Mouse (Mus musculus): ENCODE measurements around the gene Nrn1l. TPM values are rescaled to one million over a fixed set of nuclear protein-coding genes. Genes with fewer than 3 reads are reported as not detected.

Nrn1l gene
- polyA plus RNA-seq, 1 experiment, result not detected

DNA sequence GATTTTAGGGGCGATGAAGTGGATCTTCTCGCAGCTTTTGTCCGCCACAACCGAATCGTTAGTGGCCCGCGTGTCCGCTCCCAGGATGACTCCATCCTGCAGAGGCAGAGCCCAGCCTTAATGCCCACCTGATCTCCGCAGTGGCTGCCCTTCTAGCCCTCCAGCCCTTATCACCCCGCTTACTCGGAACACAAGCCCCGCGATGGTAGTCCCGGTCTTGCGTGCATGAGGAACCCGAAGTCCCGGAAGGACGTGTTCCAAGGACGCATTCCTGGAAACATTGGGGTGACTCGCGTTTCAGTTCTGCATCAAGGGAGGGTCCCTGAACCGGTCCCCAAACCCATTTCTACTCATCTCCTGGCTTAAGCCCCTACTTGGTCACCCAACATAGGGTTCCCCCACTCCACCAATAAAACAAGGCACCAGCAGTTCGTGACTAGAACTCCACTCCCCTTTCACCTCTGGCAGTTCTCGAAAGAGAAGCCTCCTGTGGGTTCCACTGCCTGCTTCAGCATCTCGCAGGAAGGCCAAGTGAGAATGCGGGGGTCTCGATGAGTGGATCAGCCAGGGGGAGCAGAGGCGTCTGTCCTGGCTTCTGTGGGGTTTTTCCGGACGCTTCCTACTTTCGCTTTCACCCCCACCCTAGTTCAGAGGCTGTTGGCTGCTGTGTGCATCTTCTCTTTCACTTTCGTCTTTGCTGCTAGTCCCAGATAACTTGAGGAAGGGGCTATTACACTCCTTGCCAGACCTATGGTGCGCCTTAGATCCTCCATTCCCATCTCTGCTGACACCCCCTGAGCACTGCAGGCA lies 44.3 kb downstream of the Nrn1l start:
- no peak for TF ChIP-seq CTCF (IDR thresholded peaks at IDR 0.05; ENCODE audit: insufficient read depth, low read depth, low read length)
- TF ChIP-seq POLR2A (IDR thresholded peaks at IDR 0.05; ENCODE audit: insufficient read depth, low read depth, low read length), result no peak
- WGBS, result under 1% methylated on average over 33 of the region's 33 CpGs
- peak overlapping the region; percentile 77 for H3K4me3 ChIP-seq (ENCODE audit: insufficient read depth, low read depth, low read length)
- H3K4me1 ChIP-seq (ENCODE audit: control insufficient read depth, insufficient read depth, low read length), result peaks cover 9% of the 10 kb centered on the region; the same call in 1 of the 2 replicates
- peak overlapping the region; percentile 87 for H3K27ac ChIP-seq (ENCODE audit: insufficient read depth, low read depth, low read length)

GRCm38 (mm10) chr8:105938306-105938669 lies 44.9 kb downstream of the Nrn1l start, which contains the start of gene Psmb10:
Gene Psmb10, minus strand, starts transcription at chr8:105938444.
- TF ChIP-seq CTCF (IDR thresholded peaks at IDR 0.05; ENCODE audit: insufficient read depth, low read depth, low read length) (no peak), POLR2A (IDR thresholded peaks at IDR 0.05; ENCODE audit: insufficient read depth, low read depth, low read length) (no peak)
- H3K27ac ChIP-seq (ENCODE audit: insufficient read depth, low read depth, low read length), result peak within 1 kb of the TSS; percentile 87
- H3K4me3 ChIP-seq (ENCODE audit: insufficient read depth, low read depth, low read length), result peak within 1 kb of the TSS; percentile 77
- WGBS, result 21% methylated on average over 4 of the region's 4 CpGs
- peaks cover 14% of the 10 kb centered on the region for H3K4me1 ChIP-seq (ENCODE audit: control insufficient read depth, insufficient read depth, low read length)

DNA sequence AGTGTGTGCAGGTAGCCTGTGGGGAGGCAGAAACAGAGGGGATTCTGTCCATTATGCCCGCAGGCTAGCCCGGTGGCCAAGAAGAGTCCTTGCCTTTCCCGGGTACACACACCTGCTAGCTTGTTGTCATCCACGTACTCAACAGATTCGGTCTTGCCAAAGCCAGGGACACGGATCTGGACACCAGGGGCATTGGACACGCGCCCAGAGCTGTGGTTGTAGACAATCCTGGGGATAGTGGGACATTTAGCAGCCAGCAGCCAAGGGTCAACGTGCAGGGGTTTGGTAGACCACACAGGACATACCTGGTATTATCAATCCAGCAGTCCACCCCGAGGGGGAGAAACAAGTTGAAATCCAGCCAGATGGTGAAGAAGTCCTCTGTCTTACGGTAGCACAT lies 48.7 kb downstream of the Nrn1l start:
- 82% methylated on average over 11 of the region's 11 CpGs for WGBS

GRCm38 (mm10) chr8:105942542-105942941 lies 49.2 kb downstream of the Nrn1l start:
- no peak overlapping the region for H3K4me3 ChIP-seq (ENCODE audit: insufficient read depth, low read depth, low read length)
- no peak overlapping the region for H3K27ac ChIP-seq (ENCODE audit: insufficient read depth, low read depth, low read length)
- TF ChIP-seq POLR2A (IDR thresholded peaks at IDR 0.05; ENCODE audit: insufficient read depth, low read depth, low read length) (no peak), CTCF (IDR thresholded peaks at IDR 0.05; ENCODE audit: insufficient read depth, low read depth, low read length) (no peak)
- 81% methylated on average over 5 of the region's 5 CpGs for WGBS
- peaks cover 9% of the 10 kb centered on the region; the same call in 1 of the 2 replicates for H3K4me1 ChIP-seq (ENCODE audit: control insufficient read depth, insufficient read depth, low read length)

More for the DNA sequence above, 48.7 kb downstream of the Nrn1l start:
- TF ChIP-seq POLR2A (IDR thresholded peaks at IDR 0.05; ENCODE audit: insufficient read depth, low read depth, low read length) (no peak), CTCF (IDR thresholded peaks at IDR 0.05; ENCODE audit: insufficient read depth, low read depth, low read length) (no peak)
- Histone ChIP-seq H3K4me1 (ENCODE audit: control insufficient read depth, insufficient read depth, low read length) (peaks cover 9% of the 10 kb centered on the region; the same call in 1 of the 2 replicates), H3K27ac (ENCODE audit: insufficient read depth, low read depth, low read length) (no peak overlapping the region), H3K4me3 (ENCODE audit: insufficient read depth, low read depth, low read length) (no peak overlapping the region)

DNA sequence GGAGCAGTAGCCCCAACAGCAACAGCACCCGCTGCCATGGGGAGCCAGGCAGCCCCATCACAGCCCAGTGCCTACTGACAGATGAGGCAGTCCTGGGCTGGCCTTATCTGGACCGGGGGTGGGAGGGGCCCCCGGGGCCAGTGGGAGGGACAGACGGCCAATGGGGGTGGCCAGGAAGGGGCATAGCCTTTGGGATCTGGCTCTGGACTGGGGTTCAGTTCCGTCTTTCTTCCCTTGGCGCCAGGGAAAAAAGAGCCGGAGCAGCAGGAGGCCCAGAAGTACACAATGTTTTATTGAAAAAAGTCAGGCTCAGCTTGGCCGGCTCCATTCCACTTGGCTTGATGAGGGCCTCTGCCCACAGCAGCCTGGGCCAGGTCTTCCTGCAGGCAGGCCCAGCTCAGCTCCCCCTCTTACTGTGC lies 50.0 kb downstream of the Nrn1l start, which contains the start of gene Lcat:
Gene Lcat, minus strand, starts transcription at position 62 of the 419 bp plus-strand sequence.
- H3K4me3 ChIP-seq (ENCODE audit: insufficient read depth, low read depth, low read length), result 0 out of 2 replicates have a peak within 1 kb of the TSS, but pooled peaks have one; percentile 2
- TF ChIP-seq POLR2A (IDR thresholded peaks at IDR 0.05; ENCODE audit: insufficient read depth, low read depth, low read length) (no peak), CTCF (IDR thresholded peaks at IDR 0.05; ENCODE audit: insufficient read depth, low read depth, low read length) (no peak)
- 42% methylated on average over 8 of the region's 8 CpGs for WGBS
- H3K4me1 ChIP-seq (ENCODE audit: control insufficient read depth, insufficient read depth, low read length), result peaks cover 9% of the 10 kb centered on the region; the same call in 1 of the 2 replicates
- H3K27ac ChIP-seq (ENCODE audit: insufficient read depth, low read depth, low read length), result no peak within 1 kb of the TSS

Other genes starting within 250 kb of the Nrn1l start
- gene Carmil2, start 207.3 kb upstream of the Nrn1l start, polyA plus RNA-seq (2012; ENCODE audit: insufficient read depth, insufficient read length, low replicate concordance, missing spikeins), result 218 TPM in 1 of 2 replicates, not detected in the other
- gene Acd, start 192.5 kb upstream of the Nrn1l start, polyA plus RNA-seq (2012; ENCODE audit: insufficient read depth, insufficient read length, low replicate concordance, missing spikeins), result not detected in 2 replicates
- not detected in 2 replicates for gene Pard6a, start 192.4 kb upstream of the Nrn1l start, polyA plus RNA-seq (2012; ENCODE audit: insufficient read depth, insufficient read length, low replicate concordance, missing spikeins)
- not detected in 2 replicates for gene 4933405L10Rik, start 185.9 kb upstream of the Nrn1l start, polyA plus RNA-seq (2012; ENCODE audit: insufficient read depth, insufficient read length, low replicate concordance, missing spikeins)
- gene Enkd1, start 185.4 kb upstream of the Nrn1l start, polyA plus RNA-seq (2012; ENCODE audit: insufficient read depth, insufficient read length, low replicate concordance, missing spikeins), result not detected in 2 replicates
- gene Gfod2, start 134.9 kb upstream of the Nrn1l start, polyA plus RNA-seq (2012; ENCODE audit: insufficient read depth, insufficient read length, low replicate concordance, missing spikeins), result not detected in 2 replicates
- gene Ranbp10, start 66.2 kb upstream of the Nrn1l start, polyA plus RNA-seq (2012; ENCODE audit: insufficient read depth, insufficient read length, low replicate concordance, missing spikeins), result not detected in 2 replicates
- gene Tsnaxip1, start 65.8 kb upstream of the Nrn1l start, polyA plus RNA-seq (2012; ENCODE audit: insufficient read depth, insufficient read length, low replicate concordance, missing spikeins), result not detected in 2 replicates
- gene Cenpt, start 40.3 kb upstream of the Nrn1l start, polyA plus RNA-seq (2012; ENCODE audit: insufficient read depth, insufficient read length, low replicate concordance, missing spikeins), result not detected in 2 replicates
- gene Thap11, start 38.4 kb upstream of the Nrn1l start, polyA plus RNA-seq (2012; ENCODE audit: insufficient read depth, insufficient read length, low replicate concordance, missing spikeins), result not detected in 2 replicates
- gene Nutf2, start 33.0 kb upstream of the Nrn1l start, polyA plus RNA-seq (2012; ENCODE audit: insufficient read depth, insufficient read length, low replicate concordance, missing spikeins), result not detected in 2 replicates
- not detected in 2 replicates for gene Edc4, start 12.7 kb upstream of the Nrn1l start, polyA plus RNA-seq (2012; ENCODE audit: insufficient read depth, insufficient read length, low replicate concordance, missing spikeins)
- not detected in 2 replicates for gene Pskh1, start 6.9 kb downstream of the Nrn1l start, polyA plus RNA-seq (2012; ENCODE audit: insufficient read depth, insufficient read length, low replicate concordance, missing spikeins)
- gene Ctrl, start 40.3 kb downstream of the Nrn1l start, polyA plus RNA-seq (2012; ENCODE audit: insufficient read depth, insufficient read length, low replicate concordance, missing spikeins), result not detected in 2 replicates
- gene Psmb10, start 44.9 kb downstream of the Nrn1l start, polyA plus RNA-seq (2012; ENCODE audit: insufficient read depth, insufficient read length, low replicate concordance, missing spikeins), result not detected in 2 replicates
- gene Lcat, start 49.8 kb downstream of the Nrn1l start, polyA plus RNA-seq (2012; ENCODE audit: insufficient read depth, insufficient read length, low replicate concordance, missing spikeins), result not detected in 2 replicates
- not detected in 2 replicates for gene Slc12a4, start 72.5 kb downstream of the Nrn1l start, polyA plus RNA-seq (2012; ENCODE audit: insufficient read depth, insufficient read length, low replicate concordance, missing spikeins)
- gene Dpep3, start 85.9 kb downstream of the Nrn1l start, polyA plus RNA-seq (2012; ENCODE audit: insufficient read depth, insufficient read length, low replicate concordance, missing spikeins), result not detected in 2 replicates
- gene Dus2, start 97.8 kb downstream of the Nrn1l start, polyA plus RNA-seq (2012; ENCODE audit: insufficient read depth, insufficient read length, low replicate concordance, missing spikeins), result not detected in 2 replicates
- not detected in 2 replicates for gene Dpep2nb, start 112.4 kb downstream of the Nrn1l start, polyA plus RNA-seq (2012; ENCODE audit: insufficient read depth, insufficient read length, low replicate concordance, missing spikeins)
- gene Ddx28, start 118.3 kb downstream of the Nrn1l start, polyA plus RNA-seq (2012; ENCODE audit: insufficient read depth, insufficient read length, low replicate concordance, missing spikeins), result not detected in 2 replicates
- 102 and 111 TPM in 2 replicates for gene Nfatc3, start 165.3 kb downstream of the Nrn1l start, polyA plus RNA-seq (2012; ENCODE audit: insufficient read depth, insufficient read length, low replicate concordance, missing spikeins)
- not detected in 2 replicates for gene Esrp2, start 243.4 kb downstream of the Nrn1l start, polyA plus RNA-seq (2012; ENCODE audit: insufficient read depth, insufficient read length, low replicate concordance, missing spikeins)

Data from olfactory bulb, adult 2 months (tissue).